Mouse (Mus musculus): ENCODE data around the gene Cad. TPM values are rescaled to one million over a fixed set of nuclear protein-coding genes. Genes with fewer than 3 reads are reported as not detected.
A peak's percentile ranks its signal among the peaks of the same experiment; 100 is the strongest.

The Cad gene
- total RNA-seq, 2 experiments from 2014 or later: 14.5 to 15.6 TPM

GRCm38 (mm10) chr5:31094799-31095691 lies 40.5 kb downstream of the Cad start:
- intact Hi-C loops (cut with DNase I): no loop called here
- DNase-seq: peak; percentile 61 to 63

DNA sequence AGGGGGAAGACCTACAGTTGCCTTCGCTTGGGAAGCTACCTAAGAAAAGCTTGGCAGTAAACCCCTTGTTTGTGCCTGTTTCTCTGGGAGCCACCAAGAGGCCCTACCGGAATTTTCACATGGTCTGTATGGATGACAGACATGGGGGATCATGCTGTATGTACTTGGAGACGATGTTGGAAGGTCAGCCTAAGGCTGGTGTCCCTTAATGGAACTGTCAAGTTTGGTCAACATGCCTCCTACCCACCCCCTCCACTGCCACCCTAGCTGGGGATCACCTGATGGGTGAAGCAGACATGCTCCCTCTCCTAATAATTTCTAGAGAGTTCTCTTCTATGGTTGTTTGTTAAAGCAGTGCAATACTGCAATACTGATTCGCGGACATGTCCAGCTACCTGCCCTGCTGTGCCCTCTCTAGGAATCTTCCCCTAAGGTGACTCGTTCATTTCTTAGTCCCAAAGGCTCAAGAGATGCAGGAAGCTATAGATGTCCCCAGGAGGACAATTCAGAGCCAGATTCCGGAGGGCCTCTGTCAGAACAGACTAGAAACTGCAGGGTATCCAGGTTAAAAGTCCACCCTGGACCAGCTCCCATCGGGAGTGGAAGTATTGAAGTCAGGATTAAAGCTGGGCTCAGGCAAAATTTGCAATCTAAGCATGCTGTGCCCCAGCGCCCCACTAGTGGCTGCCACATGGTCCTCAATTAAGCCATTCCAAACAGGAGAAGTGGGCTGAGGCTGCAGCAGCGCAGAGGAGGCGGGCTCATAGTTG lies 41.3 kb downstream of the Cad start:
- intact Hi-C loops (cut with DNase I): no loop called here
- no peak for DNase-seq

DNA sequence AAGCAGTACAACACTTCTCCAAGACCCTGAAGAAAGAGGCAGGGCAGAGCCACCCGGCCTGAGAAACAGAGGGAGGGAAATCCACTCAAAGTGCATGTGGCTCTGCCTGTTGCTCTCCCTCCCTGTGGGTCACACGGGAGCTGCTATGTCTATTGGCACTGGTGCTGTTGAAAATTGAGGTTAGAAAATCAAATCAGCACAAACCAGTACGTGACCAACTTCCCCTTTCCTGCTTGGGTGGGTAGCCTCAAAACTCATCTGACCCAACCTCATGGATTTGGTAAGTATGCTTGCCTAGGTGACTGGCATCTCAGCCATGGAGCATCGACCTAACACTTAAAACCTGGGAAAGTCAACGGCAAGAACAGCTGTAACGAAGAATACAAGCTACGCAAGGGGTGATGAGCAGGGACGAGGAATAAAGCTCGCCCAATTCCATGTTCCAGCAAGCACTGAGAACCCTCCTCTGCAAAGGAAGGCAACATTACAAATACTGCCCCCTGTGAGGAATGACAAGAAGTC lies 51.3 kb downstream of the Cad start, which contains the start of gene Dnajc5g:
Dnajc5g (plus strand) TSS at position 472 of the 522 bp plus-strand sequence.
- intact Hi-C loops (cut with DNase I): loop anchor here (5.0 kb wide), 1 partner anchor 54 kb away; the partner anchor contains the start of gene Cad
- DNase-seq: no peak

DNA sequence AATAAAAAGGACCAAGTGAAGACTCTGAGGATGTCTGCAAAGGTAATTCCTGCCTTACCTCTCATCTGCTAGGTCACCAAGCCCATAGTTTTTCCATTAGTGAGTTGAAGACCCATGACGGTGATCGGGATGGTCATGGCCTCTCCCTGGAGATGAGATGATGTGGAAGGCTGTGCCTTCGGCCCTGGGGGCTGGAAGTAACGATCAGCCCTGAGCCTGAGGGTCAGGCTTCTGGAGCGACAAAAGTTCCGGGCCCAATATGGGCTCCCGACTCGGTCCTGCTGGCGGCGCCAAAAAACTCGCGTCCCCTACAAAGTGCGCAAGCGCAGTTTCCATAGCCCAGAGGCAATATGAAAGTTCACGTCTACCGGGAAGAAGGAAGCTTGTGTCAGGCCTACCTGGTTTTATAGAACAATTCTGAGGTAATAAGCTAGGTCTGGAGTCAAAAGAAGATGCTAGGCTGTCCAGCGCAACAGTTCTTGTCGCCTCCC lies 53.5 kb downstream of the Cad start, which contains the start of gene Slc30a3:
Slc30a3 (minus strand) TSS at position 238 of the 491 bp plus-strand sequence.
- DNase-seq: no peak
- intact Hi-C loops (cut with DNase I): loop anchor here (5.0 kb wide), 1 partner anchor 56 kb away; the partner anchor contains the start of gene Cad

- intact Hi-C loops (cut with DNase I): loop anchor here (2.0 kb wide), 1 partner anchor 28 kb away; no protein-coding TSS in a partner anchor
- DNase-seq: no peak
Measured at GRCm38 (mm10) chr5:31110781-31111180, 56.2 kb downstream of the Cad start.

DNA sequence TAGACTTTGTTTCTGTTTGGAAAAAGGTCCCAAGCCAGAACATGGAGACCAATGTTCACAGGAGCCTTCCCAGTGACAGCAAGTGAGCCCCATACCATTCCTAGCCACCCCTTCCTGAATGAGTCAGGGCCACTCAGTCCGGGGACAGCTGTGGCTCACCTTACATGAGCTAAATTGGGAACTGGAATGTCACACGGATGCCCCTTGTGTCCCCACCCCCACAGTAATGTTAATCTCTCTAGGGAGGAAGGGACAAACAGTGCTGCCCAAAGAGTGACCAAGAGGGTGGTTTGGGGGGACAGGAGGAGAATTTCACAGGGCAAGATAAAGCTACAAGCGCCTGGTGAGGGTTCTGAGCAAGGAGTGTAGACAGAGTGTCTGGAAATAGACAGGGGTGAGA lies 61.8 kb downstream of the Cad start, which contains the start of gene Trim54:
Trim54 (plus strand) TSS at position 359 of the 400 bp plus-strand sequence.
- DNase-seq: peak in 1 of 2 experiments; percentile 47
- intact Hi-C loops (cut with DNase I): no loop called here

DNA sequence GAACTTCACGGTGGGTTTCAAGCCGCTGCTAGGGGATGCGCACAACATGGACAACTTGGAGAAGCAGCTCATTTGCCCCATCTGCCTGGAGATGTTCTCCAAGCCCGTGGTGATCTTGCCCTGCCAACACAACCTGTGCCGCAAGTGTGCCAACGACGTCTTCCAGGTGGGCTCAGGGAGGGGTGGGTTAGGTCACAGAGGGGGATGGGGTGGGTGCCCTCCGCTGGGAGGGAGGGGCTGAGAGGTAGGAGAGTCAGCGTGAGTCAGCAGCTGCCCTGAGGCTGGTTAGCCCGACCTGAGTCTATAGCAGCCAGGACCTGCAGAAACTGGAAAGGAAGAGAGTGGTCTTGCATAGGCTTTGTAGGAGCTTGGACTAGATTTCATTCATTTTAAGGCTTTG lies 62.3 kb downstream of the Cad start:
- intact Hi-C loops (cut with DNase I): no loop called here
- DNase-seq: no peak

- DNase-seq: no peak
- intact Hi-C loops (cut with DNase I): no loop called here
Measured at GRCm38 (mm10) chr5:31121111-31121510, 66.5 kb downstream of the Cad start.

GRCm38 (mm10) chr5:31123481-31123880 lies 68.9 kb downstream of the Cad start:
- intact Hi-C loops (cut with DNase I): no loop called here

GRCm38 (mm10) chr5:31126050-31126449 lies 71.5 kb downstream of the Cad start:
- intact Hi-C loops (cut with DNase I): no loop called here
- no peak for DNase-seq

More at GRCm38 (mm10) chr5:31123481-31123880, 68.9 kb downstream of the Cad start:
- DNase-seq: no peak

Other genes with a start within 250 kb of the Cad start
- 10 to 100 TPM; 34.0 to 39.6 TPM for gene Mapre3, start 240.1 kb upstream of the Cad start, total RNA-seq (2021)
- 10 to 100 TPM; 37.7 to 40.2 TPM for gene Tmem214, start 186.8 kb upstream of the Cad start, total RNA-seq (2021)
- 1 to 10 TPM; 4.1 to 7.1 TPM for gene Agbl5, start 166.1 kb upstream of the Cad start, total RNA-seq (2021)
- gene Ost4, start 147.0 kb upstream of the Cad start, total RNA-seq (2021): 100 to 1,000 TPM; 143 to 152 TPM
- 10 to 100 TPM; 22.0 to 23.7 TPM for gene Emilin1, start 141.4 kb upstream of the Cad start, total RNA-seq (2021)
- 10 to 100 TPM; 19.9 to 26.6 TPM for gene Khk, start 133.3 kb upstream of the Cad start, total RNA-seq (2021)
- gene Cgref1, start 109.2 kb upstream of the Cad start, total RNA-seq (2021): under 1 TPM; 0.70 to 0.89 TPM
- gene Preb, start 94.4 kb upstream of the Cad start, total RNA-seq (2021): 10 to 100 TPM; 81.0 to 86.9 TPM
- 1 to 10 TPM in 1 of 2 experiments, under 1 TPM in 1; 0.64 to 1.7 TPM for gene Tcf23, start 86.1 kb upstream of the Cad start, total RNA-seq (2021)
- 10 to 100 TPM; 50.5 to 57.3 TPM for gene Atraid, start 6.5 kb upstream of the Cad start, total RNA-seq (2021)
- gene Slc5a6, start 5.9 kb upstream of the Cad start, total RNA-seq (2021): 10 to 100 TPM; 11.0 to 12.1 TPM
- not detected for gene Dnajc5g, start 51.5 kb downstream of the Cad start, total RNA-seq (2021)
- not detected for gene Slc30a3, start 53.5 kb downstream of the Cad start, total RNA-seq (2021)
- gene Trim54, start 61.9 kb downstream of the Cad start, total RNA-seq (2021): 100 to 1,000 TPM; 249 to 297 TPM
- gene Ucn, start 84.0 kb downstream of the Cad start, total RNA-seq (2021): not detected
- gene Mpv17, start 99.5 kb downstream of the Cad start, total RNA-seq (2021): 10 to 100 TPM; 50.7 to 52.0 TPM
- 1 to 10 TPM in 1 of 2 experiments, under 1 TPM in 1; 0.68 to 1.6 TPM for gene Gm29609, start 125.1 kb downstream of the Cad start, total RNA-seq (2021)
- 10 to 100 TPM; 31.0 to 31.4 TPM for gene Gtf3c2, start 125.4 kb downstream of the Cad start, total RNA-seq (2021)
- gene Snx17, start 138.4 kb downstream of the Cad start, total RNA-seq (2021): 10 to 100 TPM; 61.8 to 64.6 TPM
- 10 to 100 TPM; 49.7 to 55.9 TPM for gene Eif2b4, start 138.7 kb downstream of the Cad start, total RNA-seq (2021)
- 10 to 100 TPM in 1 of 2 experiments, 1 to 10 TPM in 1; 7.9 to 10.3 TPM for gene Zfp513, start 147.5 kb downstream of the Cad start, total RNA-seq (2021)
- 10 to 100 TPM; 50.3 to 58.7 TPM for gene Ppm1g, start 165.9 kb downstream of the Cad start, total RNA-seq (2021)
- 10 to 100 TPM; 85.4 to 88.1 TPM for gene Nrbp1, start 186.1 kb downstream of the Cad start, total RNA-seq (2021)
- gene Gm9970, start 186.5 kb downstream of the Cad start, total RNA-seq (2021): not detected
- 1 to 10 TPM; 1.7 to 2.7 TPM for gene Krtcap3, start 196.9 kb downstream of the Cad start, total RNA-seq (2021)
- gene Ift172, start 236.3 kb downstream of the Cad start, total RNA-seq (2021): 10 to 100 TPM; 36.8 to 43.6 TPM
- gene Fndc4, start 241.3 kb downstream of the Cad start, total RNA-seq (2021): 1 to 10 TPM; 1.6 to 3.7 TPM
- gene Gckr, start 242.7 kb downstream of the Cad start, total RNA-seq (2021): not detected